Mouse (Mus musculus): Measurements from ENCODE around the gene Sbk2. TPM values are rescaled to one million over a fixed set of nuclear protein-coding genes. Genes with fewer than 3 reads are reported as not detected.

Gene Sbk2
- polyA plus RNA-seq, 1 experiment = not detected

GRCm38 (mm10) chr7:4934160-4934914, 29.9 kb downstream of the Sbk2 start:
- Histone ChIP-seq H3K4me3 (ENCODE audit: insufficient read depth, low read length) (no peak overlapping the region), H3K4me1 (ENCODE audit: control insufficient read depth, insufficient read depth, low read length) (no peaks in the 10 kb centered on the region), H3K27ac (ENCODE audit: insufficient read depth, low read length) (no peak overlapping the region)
- TF ChIP-seq CTCF (IDR thresholded peaks at IDR 0.05; ENCODE audit: borderline replicate concordance, insufficient read depth, low read length) = no peak
- TF ChIP-seq POLR2A (IDR thresholded peaks at IDR 0.05; ENCODE audit: low read depth, low read length) = no peak

- Histone ChIP-seq H3K4me1 (ENCODE audit: control insufficient read depth, insufficient read depth, low read length) (no peaks in the 10 kb centered on the region), H3K27ac (ENCODE audit: insufficient read depth, low read length) (no peak overlapping the region), H3K4me3 (ENCODE audit: insufficient read depth, low read length) (no peak overlapping the region)
- TF ChIP-seq CTCF (IDR thresholded peaks at IDR 0.05; ENCODE audit: borderline replicate concordance, insufficient read depth, low read length) (no peak), POLR2A (IDR thresholded peaks at IDR 0.05; ENCODE audit: low read depth, low read length) (no peak)
Measured at GRCm38 (mm10) chr7:4933103-4933502, 31.1 kb downstream of the Sbk2 start.

- no peak overlapping the region for H3K27ac ChIP-seq (ENCODE audit: insufficient read depth, low read length)
- H3K4me1 ChIP-seq (ENCODE audit: control insufficient read depth, insufficient read depth, low read length) = peaks cover 14% of the 10 kb centered on the region; the same call in 1 of the 2 replicates
Measured at GRCm38 (mm10) chr7:4928323-4928722, 35.9 kb downstream of the Sbk2 start.

GRCm38 (mm10) chr7:4927711-4928110, 36.5 kb downstream of the Sbk2 start:
- Histone ChIP-seq H3K4me1 (ENCODE audit: control insufficient read depth, insufficient read depth, low read length) (peaks cover 18% of the 10 kb centered on the region; the same call in 1 of the 2 replicates), H3K27ac (ENCODE audit: insufficient read depth, low read length) (no peak overlapping the region)
- TF ChIP-seq CTCF (IDR thresholded peaks at IDR 0.05; ENCODE audit: borderline replicate concordance, insufficient read depth, low read length) = no peak
- no peak for TF ChIP-seq POLR2A (IDR thresholded peaks at IDR 0.05; ENCODE audit: low read depth, low read length)

More at GRCm38 (mm10) chr7:4928323-4928722, 35.9 kb downstream of the Sbk2 start:
- TF ChIP-seq POLR2A (IDR thresholded peaks at IDR 0.05; ENCODE audit: low read depth, low read length) (no peak), CTCF (IDR thresholded peaks at IDR 0.05; ENCODE audit: borderline replicate concordance, insufficient read depth, low read length) (no peak)
- H3K4me3 ChIP-seq (ENCODE audit: insufficient read depth, low read length) = no peak overlapping the region

GRCm38 (mm10) chr7:4926849-4927248, 37.4 kb downstream of the Sbk2 start:
- no peak overlapping the region for H3K27ac ChIP-seq (ENCODE audit: insufficient read depth, low read length)
- TF ChIP-seq POLR2A (IDR thresholded peaks at IDR 0.05; ENCODE audit: low read depth, low read length) (no peak), CTCF (IDR thresholded peaks at IDR 0.05; ENCODE audit: borderline replicate concordance, insufficient read depth, low read length) (no peak)
- no peak overlapping the region for H3K4me3 ChIP-seq (ENCODE audit: insufficient read depth, low read length)
- peaks cover 18% of the 10 kb centered on the region; the same call in 1 of the 2 replicates for H3K4me1 ChIP-seq (ENCODE audit: control insufficient read depth, insufficient read depth, low read length)

More at GRCm38 (mm10) chr7:4927711-4928110, 36.5 kb downstream of the Sbk2 start:
- H3K4me3 ChIP-seq (ENCODE audit: insufficient read depth, low read length) = no peak overlapping the region

- TF ChIP-seq CTCF (IDR thresholded peaks at IDR 0.05; ENCODE audit: borderline replicate concordance, insufficient read depth, low read length) (no peak), POLR2A (IDR thresholded peaks at IDR 0.05; ENCODE audit: low read depth, low read length) (peak; percentile 57)
- Histone ChIP-seq H3K27ac (ENCODE audit: insufficient read depth, low read length) (peak within 1 kb of the TSS; percentile 97), H3K4me1 (ENCODE audit: control insufficient read depth, insufficient read depth, low read length) (peaks cover 18% of the 10 kb centered on the region; the same call in 1 of the 2 replicates), H3K4me3 (ENCODE audit: insufficient read depth, low read length) (no peak within 1 kb of the TSS)
Measured at GRCm38 (mm10) chr7:4925441-4926381, 38.5 kb downstream of the Sbk2 start, which contains the start of gene Ssc5d. Gene Ssc5d (plus strand): TSS chr7:4925785.

GRCm38 (mm10) chr7:4924891-4925301, 39.3 kb downstream of the Sbk2 start:
- no peak overlapping the region for H3K4me3 ChIP-seq (ENCODE audit: insufficient read depth, low read length)
- TF ChIP-seq CTCF (IDR thresholded peaks at IDR 0.05; ENCODE audit: borderline replicate concordance, insufficient read depth, low read length) = no peak
- peak; percentile 66 for TF ChIP-seq POLR2A (IDR thresholded peaks at IDR 0.05; ENCODE audit: low read depth, low read length)
- H3K27ac ChIP-seq (ENCODE audit: insufficient read depth, low read length) = peak overlapping the region; percentile 97
- peaks cover 18% of the 10 kb centered on the region; the same call in 1 of the 2 replicates for H3K4me1 ChIP-seq (ENCODE audit: control insufficient read depth, insufficient read depth, low read length)

GRCm38 (mm10) chr7:4924483-4924882, 39.7 kb downstream of the Sbk2 start:
- H3K4me1 ChIP-seq (ENCODE audit: control insufficient read depth, insufficient read depth, low read length) = peaks cover 18% of the 10 kb centered on the region; the same call in 1 of the 2 replicates
- peak overlapping the region; percentile 91 for H3K27ac ChIP-seq (ENCODE audit: insufficient read depth, low read length)
- TF ChIP-seq CTCF (IDR thresholded peaks at IDR 0.05; ENCODE audit: borderline replicate concordance, insufficient read depth, low read length) (no peak), POLR2A (IDR thresholded peaks at IDR 0.05; ENCODE audit: low read depth, low read length) (no peak)
- no peak overlapping the region for H3K4me3 ChIP-seq (ENCODE audit: insufficient read depth, low read length)

- H3K4me1 ChIP-seq (ENCODE audit: control insufficient read depth, insufficient read depth, low read length) = peaks cover 18% of the 10 kb centered on the region; the same call in 1 of the 2 replicates
- 0 out of 2 replicates have a peak overlapping the region, but pooled peaks have one; percentile 1 for H3K4me3 ChIP-seq (ENCODE audit: insufficient read depth, low read length)
- H3K27ac ChIP-seq (ENCODE audit: insufficient read depth, low read length) = peak overlapping the region; percentile 91
- TF ChIP-seq CTCF (IDR thresholded peaks at IDR 0.05; ENCODE audit: borderline replicate concordance, insufficient read depth, low read length) (0 out of 2 replicates have a peak, but pooled peaks have one; percentile 1), POLR2A (IDR thresholded peaks at IDR 0.05; ENCODE audit: low read depth, low read length) (peak; percentile 52; the same call in 1 of the 2 replicates)
Measured at GRCm38 (mm10) chr7:4923586-4924364, 40.4 kb downstream of the Sbk2 start.

Data from embryonic fibroblast, embryonic 13.5 days (primary cell).